Mouse (Mus musculus) lung, postnatal 4 days (tissue): ENCODE measurements around the gene Tnfrsf1b.

Source experiments
- DNase-seq, 2 experiments: peaks; one replicate each; pipeline ENCODE4 v3.0.0; 2021

Tnfrsf1b gene

DNA sequence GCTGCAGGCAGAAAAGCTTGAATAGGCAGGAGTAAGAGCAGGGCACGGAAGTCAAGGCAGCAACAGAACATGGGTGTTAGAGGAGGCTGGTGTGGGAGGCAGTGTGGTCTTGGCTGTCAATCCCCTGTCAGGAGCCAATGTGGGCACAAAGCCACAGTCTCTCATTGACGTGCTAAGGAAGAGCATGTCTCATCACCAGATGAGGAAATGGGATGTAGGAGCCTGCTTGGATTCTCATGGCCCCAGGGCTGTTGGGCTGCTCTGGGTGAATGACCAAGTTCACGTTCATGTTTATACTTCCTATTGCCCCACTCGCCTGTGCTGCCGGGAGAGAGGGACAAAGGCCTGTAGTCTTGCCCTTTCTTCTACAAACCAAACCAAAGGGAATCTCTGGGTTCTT is 28.8 kb downstream of the Tnfrsf1b start:
- no peak for DNase-seq

GRCm38 (mm10) chr4:145217046-145217445 is 29.6 kb downstream of the Tnfrsf1b start:
- DNase-seq: no peak

- no peak for DNase-seq
These were observed 31.3 kb downstream of the Tnfrsf1b start for GRCm38 (mm10) chr4:145215396-145215795.

- DNase-seq: no peak
These were observed 31.9 kb downstream of the Tnfrsf1b start for GRCm38 (mm10) chr4:145214786-145215174.

GRCm38 (mm10) chr4:145213999-145214785 is 32.5 kb downstream of the Tnfrsf1b start:
- DNase-seq: peak; percentile 90 to 94

- no peak for DNase-seq
These were observed 35.6 kb downstream of the Tnfrsf1b start for GRCm38 (mm10) chr4:145211076-145211475.

DNA sequence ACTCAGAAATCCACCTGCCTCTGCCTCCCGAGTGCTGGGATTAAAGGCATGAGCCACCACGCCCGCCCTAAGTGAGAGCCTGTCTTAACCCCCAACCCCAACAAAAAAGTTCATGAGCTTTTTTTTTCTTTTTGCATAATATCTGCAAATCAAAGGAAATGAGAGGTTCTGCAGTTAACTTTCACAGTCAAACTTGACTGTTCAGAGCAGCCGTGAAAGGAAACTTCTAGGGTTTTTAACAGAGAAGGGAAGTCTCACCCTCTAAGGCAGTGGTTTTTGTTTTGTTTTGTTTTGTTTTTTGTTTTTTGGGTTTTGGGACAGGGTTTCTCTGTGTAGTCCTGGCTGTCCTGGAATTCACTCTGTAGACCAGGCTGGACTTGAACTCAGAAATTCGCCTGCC is 36.1 kb downstream of the Tnfrsf1b start:
- no peak for DNase-seq

DNA sequence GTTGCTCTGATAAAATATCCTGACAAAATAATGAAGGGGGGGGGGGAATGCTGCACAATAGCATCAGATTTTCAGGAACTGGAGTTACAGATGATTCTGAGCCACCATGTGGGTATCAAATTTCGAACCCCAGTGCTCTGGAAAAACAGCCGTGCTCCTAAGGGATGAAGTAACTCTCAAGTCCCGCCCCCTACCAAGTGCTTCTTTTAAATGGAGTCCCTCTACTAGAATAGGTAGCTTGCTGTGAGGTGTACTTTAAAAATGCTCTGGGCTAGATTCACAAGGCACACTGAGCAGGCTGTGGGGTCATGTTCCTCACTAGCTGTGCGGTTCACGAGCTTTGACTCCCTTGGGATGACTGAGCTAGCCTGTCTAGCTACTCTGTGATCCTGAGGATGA is 37.0 kb downstream of the Tnfrsf1b start:
- no peak for DNase-seq

DNA sequence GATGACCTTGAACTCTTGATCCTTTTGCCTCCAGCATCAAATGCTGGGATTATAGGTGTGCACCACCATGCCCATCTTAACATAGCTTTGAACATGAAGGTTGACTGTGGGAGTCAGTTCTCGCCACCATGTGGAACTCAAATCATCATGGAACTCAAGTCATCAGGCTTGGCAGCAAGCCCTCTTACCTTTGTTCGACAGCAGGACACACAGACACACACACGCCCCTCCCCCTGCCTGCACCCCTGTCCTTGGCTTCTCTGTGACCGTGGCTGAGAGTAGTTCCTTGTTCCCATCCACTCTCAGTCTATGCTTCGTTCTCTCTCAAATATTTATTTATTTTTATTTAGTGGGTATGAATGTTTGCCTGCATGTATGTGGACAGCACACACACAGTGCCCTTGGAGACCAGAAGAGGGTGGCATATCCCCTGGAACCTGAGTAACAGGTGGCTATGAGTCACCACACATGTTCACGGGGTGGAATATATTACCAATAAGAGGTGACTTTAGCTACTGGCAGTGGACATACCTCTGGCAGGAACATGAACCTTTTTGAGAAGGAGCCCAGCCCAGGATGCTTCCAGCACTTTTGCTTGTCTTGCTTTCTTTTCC is 37.5 kb downstream of the Tnfrsf1b start:
- DNase-seq: no peak

GRCm38 (mm10) chr4:145207718-145208371 is 38.8 kb downstream of the Tnfrsf1b start:
- no peak for DNase-seq

DNA sequence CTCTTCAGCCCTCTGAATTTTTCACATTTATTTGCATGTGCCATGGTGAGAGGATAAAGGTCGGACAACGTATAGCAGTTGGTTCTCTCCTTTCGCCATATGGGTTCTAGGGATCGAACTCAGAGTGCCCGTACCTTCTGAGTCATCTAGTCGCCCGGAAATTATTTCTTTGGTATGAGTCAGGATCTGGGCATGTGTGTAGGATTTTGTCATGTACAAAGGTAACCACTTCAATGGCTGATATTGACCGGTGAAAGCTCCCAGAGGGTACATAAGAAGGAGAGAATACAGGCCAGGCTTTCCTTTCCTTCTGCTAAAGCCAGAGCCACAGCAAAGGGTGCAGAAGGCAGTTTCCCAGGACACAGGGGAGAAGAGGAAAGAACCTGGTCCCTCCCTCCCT is 41.9 kb downstream of the Tnfrsf1b start:
- DNase-seq: no peak

GRCm38 (mm10) chr4:145203305-145203704 is 43.4 kb downstream of the Tnfrsf1b start:
- no peak for DNase-seq

- DNase-seq: no peak
These were observed 45.2 kb downstream of the Tnfrsf1b start for GRCm38 (mm10) chr4:145201424-145201823.

DNA sequence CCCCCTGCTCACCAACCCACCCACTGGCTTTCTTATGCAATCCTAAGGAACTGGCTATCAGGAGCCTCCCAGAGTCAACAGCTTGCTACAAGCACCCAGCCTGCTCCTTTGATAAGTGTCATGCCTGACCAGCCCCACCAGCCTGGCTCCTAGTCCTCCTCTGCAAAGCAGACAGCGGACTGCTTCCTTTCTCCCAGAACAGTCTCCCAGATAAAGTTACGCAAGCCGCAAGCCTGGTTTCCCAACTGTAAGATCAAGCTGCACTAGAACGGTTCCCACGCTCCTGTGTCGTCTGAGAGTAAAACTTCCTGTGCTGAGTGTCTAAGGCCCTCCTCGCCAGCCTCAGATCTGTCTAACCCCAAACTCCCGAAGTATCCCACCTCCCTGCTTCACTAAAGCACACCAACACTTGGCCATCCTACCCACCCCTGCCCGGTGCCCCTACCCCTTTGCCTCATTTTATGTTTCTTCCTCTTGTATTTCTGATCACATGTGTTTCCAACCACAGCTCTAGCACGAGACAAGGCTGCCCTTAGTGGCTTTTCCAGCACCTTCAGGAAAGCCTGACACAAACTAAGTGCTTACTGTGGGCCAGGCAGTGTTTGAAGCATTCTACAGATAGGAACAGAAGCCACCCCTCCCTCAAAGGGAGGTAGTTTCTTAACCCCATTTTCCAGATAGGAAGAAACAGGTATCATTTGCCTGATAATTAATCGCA is 46.5 kb downstream of the Tnfrsf1b start:
- peak; percentile 57 to 77 for DNase-seq

DNA sequence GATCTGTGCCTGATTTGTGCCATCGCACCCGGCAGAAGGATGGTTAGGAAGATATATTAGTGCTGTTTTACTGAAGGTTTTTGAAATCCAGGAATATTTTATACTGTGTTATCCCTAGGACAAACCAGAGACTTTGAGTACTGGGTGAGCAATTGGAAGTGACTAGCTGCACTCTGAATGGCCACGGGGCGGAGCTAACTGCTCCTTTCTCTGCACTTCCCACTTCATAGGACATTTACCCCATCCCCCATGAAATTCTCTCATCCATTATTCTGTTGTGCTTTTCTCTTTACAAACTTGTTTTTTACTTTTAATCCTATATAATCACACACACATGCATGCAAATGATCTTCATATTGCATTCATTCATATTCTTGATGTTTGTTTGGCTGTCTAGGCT is 50.1 kb downstream of the Tnfrsf1b start:
- no peak for DNase-seq

DNA sequence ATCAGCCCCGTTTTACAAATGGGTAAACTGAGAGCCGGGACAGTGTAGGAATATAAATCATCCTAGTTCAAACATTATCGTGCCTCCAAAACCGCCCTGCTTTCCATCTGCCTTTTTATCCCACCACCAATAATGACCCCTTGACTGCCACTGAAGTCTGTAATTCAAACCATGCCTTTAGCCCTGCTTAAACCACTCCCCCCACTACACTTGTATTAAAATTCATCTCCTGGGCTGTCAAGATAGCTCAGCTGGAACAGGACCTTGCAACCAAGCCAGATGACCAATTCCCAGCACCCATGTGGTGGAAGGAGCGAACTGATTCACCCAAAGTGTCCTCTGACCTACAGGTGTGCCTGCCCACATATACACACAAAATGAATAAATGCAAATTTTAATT is 51.5 kb downstream of the Tnfrsf1b start:
- no peak for DNase-seq

GRCm38 (mm10) chr4:145194559-145195162 is 52.0 kb downstream of the Tnfrsf1b start, which contains the start of gene Vps13d:
TSS of gene Vps13d (minus strand) at chr4:145195005.
- DNase-seq: peak; percentile 92 to 93

DNA sequence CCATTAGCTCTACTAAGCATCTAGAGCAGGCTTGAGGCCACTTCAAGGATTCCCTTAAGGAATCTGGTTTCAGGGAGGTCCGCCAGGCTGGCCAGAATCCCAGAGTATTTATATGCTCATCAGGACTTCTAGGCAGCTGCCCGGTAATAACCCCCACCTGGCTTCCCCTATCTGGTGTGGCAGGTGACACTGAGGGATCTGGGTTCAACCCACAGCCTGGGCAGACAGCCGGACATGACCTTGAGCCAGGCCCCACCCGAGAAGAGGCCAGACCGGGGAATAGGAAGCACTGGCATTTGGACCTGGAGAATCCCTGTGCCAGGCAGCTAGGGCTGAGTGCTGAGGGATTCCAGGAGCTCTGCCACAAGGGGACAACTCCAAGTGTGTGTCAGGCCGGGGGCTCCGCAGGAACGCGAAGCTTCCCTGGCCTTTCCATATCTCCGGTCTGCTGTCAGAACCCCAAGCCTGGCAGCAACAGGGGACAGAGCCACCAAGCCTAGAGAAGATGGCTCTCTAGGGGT is 52.6 kb downstream of the Tnfrsf1b start:
- peak; percentile 36 to 54 for DNase-seq

DNA sequence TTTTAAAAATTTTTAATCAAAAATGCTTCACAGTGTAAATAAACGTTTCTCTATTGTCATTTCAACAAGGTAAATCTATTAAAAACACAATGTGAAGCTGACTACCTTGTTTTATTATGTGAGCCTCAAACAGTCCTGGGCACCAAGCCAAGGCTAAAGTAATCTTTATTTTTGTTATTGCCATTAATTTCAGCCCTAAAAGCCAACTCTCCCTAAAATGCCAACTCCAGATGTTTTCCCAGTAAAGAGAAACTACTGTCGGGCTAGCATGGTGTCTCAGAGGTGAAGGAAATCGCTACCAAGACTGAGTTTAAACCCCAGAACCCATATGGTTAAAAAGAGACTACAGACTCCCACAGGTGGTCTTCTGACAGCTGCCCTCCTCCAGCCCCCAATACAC is 53.3 kb downstream of the Tnfrsf1b start:
- DNase-seq: no peak

DNA sequence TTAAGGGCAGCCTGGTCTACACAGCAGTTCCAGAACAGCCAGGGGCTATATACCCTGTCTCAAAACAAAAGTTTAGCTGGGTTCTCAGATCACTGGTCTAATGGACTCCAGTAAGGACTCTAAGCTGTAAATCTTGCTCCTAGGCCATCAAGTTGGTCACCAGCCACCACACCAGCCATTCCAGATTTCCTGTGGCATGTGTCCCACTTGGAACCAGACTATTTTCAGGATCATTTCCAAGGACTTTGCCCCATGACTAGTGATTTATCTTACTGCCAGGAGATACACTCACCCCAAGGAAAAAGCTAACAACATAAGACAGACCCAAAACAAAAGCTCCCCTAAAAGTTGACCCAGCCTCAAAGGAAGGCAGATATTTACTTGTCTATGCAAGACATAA is 54.0 kb downstream of the Tnfrsf1b start:
- no peak for DNase-seq

DNA sequence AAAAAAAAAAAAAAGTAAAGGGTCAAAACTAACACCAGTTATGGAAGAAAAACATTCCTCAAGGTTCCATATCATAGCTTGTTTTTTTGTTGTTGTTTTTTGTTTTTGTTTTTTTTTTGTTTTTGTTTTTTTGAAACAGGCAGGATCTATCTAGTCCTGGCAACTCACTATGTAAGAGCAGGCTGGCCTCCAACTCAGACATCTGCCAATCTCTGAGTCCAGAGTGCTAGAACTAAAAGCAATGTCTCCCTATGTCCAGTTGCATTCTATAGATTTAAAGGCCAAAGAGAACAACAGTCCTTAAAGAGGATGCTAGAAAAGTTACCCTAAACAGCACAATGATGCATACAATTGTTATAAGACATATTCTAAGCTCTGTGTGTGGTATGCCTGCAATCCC is 58.1 kb downstream of the Tnfrsf1b start:
- no peak for DNase-seq

DNA sequence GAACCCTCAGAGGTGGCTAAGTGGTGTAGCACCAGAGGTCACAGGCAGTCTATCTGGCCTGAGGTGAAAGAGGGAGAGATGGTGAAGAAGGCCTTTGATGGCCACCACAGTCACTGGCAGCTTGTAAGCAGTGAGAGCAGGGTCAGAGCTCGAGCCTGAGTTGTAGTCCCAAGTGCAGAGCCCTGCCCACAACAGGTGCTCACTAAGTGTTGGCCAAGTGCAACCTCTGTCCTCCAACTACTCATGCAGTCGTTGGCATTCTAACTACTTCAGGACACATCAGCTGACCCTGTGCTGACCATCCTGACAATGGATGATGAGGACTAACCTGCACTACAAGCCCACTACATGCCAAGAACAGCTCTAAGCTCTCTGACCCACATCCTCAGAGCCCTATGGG is 59.1 kb downstream of the Tnfrsf1b start:
- no peak for DNase-seq
